Mouse (Mus musculus) thymus, postnatal 36 days (tissue): ENCODE data around the gene Amn.

Experiments
- DNase-seq, 2 experiments: peaks; one replicate each; pipeline ENCODE4 v3.0.0; 2022; ENCODE audit warnings: mixed read lengths in 2 of 2

Amn gene

DNA sequence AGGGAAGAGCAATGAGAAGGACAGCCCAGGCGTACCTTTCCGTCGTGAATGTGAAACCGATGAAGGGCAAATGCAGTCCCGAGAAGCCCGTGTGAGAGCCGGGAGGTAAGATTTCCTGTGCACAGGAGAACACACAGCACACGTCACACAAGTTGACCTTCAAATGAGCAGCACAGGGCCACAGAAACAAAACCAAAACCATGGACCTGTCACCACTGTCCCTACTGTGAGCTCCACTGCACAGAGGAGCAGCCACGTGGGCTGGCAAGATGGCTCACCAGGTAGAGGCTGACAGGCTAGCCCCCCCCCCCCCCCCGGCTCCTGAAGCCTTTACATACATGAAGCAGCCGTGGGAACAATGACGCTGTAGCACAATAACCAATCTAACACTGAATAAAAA is 54.1 kb downstream of the Amn start:
- DNase-seq = no peak

DNA sequence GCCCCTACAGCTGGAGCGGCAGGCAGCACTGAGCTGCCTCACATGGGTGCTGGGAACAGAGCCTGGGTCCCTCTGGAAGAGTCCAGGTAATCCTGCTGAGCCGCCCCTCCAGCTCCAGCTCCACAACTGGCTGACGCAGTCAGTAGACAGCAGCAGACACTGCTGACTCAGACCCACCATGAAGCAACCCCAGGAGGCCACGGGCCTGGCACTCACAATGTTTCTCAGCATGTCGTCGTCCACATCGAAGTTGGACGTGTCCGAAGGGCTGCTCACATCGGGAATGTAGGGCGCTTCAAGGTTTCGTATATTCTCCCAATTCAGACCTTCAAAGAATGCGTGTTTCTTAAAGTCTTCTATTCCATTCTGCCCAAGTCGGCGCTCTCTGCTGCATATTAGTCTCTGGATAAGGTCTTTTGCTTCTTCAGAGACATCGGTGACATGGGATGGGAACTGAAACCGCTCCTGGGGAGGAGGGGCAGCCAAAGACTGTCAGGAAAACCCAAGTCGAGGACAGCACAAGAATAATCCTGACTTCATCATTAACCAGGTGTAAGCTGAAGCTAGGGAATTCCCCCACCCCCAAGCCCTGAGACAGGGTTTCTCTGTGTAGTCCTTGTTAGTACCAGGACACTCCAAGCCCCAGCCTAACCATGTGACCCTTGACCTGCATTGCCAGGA is 55.0 kb downstream of the Amn start:
- no peak for DNase-seq
